Comparison of ENCODE assay signal across 16 mouse cellular contexts in the genomic region with DNA sequence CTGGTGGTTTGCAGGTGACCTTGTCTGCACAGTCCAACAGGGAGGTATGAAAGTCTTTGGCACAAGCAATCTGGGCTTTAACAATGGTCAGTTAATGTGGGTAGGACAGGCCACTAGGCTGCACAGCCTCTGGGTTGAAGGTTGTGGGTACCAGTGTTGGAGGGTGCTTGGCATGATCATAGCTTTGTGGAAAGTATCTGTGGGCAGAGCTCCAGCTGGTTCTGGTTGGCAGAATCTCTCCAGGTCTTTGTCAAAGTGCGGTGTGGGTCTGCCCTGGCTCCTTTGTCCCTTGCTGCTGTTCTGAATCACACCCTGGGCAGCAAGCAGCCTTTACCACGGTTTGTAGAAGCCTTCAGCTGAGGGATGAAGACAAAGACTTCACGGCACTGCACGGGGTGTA. TPM values are rescaled to one million over a fixed set of nuclear protein-coding genes. Genes with fewer than 3 reads are reported as not detected.
DNase-seq lines count a peak whose midpoint lies in the region; ATAC-seq and TF ChIP-seq lines count a peak whose summit lies in the region.
"Had no signal": no experiment of that assay in that cellular context is flagged by ENCODE, and none has a peak within 500 bp of the region (broad histone marks: within the 10 kb centered on the region; RNA-seq: fewer than 3 reads in every experiment).

No protein-coding gene starts in this region.

- no peak for TF ChIP-seq EP300 in stomach, postnatal 0 days (optimal IDR thresholded peaks at IDR 0.05)

- H3K4me1 ChIP-seq in stomach, embryonic 14.5 days (ENCODE audit: control insufficient read depth, insufficient read depth, low read length): peaks cover 10% of the 10 kb centered on the region; the same call in 1 of the 2 replicates
- H3K4me1 ChIP-seq in stomach, postnatal 0 days (replicated peaks; ENCODE audit: control insufficient read depth, insufficient read depth): no peaks in the 10 kb centered on the region
- H3K4me1 ChIP-seq in limb, embryonic 10.5 days: peaks cover 19% of the 10 kb centered on the region
- H3K4me1 ChIP-seq: hindbrain, embryonic 15.5 days had no signal

- no peak overlapping the region for H3K4me2 ChIP-seq in stomach, embryonic 14.5 days (replicated peaks; ENCODE audit: low read depth, low read length)
- H3K4me2 ChIP-seq in stomach, postnatal 0 days (replicated peaks; ENCODE audit: low read depth): no peak overlapping the region
- H3K4me2 ChIP-seq: heart, embryonic 11.5 days; heart, embryonic 15.5 days; hindbrain, embryonic 15.5 days had no signal

- H3K9me3 ChIP-seq in stomach, embryonic 14.5 days (ENCODE audit: control insufficient read depth, low read depth, low read length): no peaks in the 10 kb centered on the region
- H3K9me3 ChIP-seq in stomach, postnatal 0 days (ENCODE audit: control insufficient read depth, low read length): no peaks in the 10 kb centered on the region
- no peaks in the 10 kb centered on the region for H3K9me3 ChIP-seq in limb, embryonic 10.5 days (replicated peaks)
- H3K9me3 ChIP-seq: heart, embryonic 15.5 days; hindbrain, embryonic 15.5 days had no signal

- WGBS in stomach, embryonic 14.5 days: 84% methylated on average over 4 of the region's 4 CpGs
- WGBS in stomach, postnatal 0 days: 73% methylated on average over 4 of the region's 4 CpGs
- 88% methylated on average over 4 of the region's 4 CpGs for WGBS in limb, embryonic 10.5 days

- no peak for DNase-seq in gastrocnemius, adult 2 months
- no peak for DNase-seq in gastrocnemius, adult 8-10 months (ENCODE audit: low spot score in 2 of 2)
- no peak for DNase-seq in stomach, postnatal 0 days (ENCODE audit: low spot score)
- DNase-seq in limb, embryonic 10.5 days (ENCODE audit: low spot score): no peak
- DNase-seq: adrenal gland, adult 8-10 months; adrenal gland, postnatal 36 days; cerebellum, adult 2 months; cerebellum, postnatal 10 days; forebrain, postnatal 0 days; gastrocnemius, postnatal 36 days had no signal

- no peaks in the 10 kb centered on the region for H3K36me3 ChIP-seq in stomach, embryonic 14.5 days (ENCODE audit: control insufficient read depth, insufficient read depth, low read length)
- no peaks in the 10 kb centered on the region for H3K36me3 ChIP-seq in stomach, postnatal 0 days (ENCODE audit: control insufficient read depth, insufficient read depth, low read length)
- H3K36me3 ChIP-seq in limb, embryonic 10.5 days: no peaks in the 10 kb centered on the region
- H3K36me3 ChIP-seq: heart, embryonic 15.5 days; hindbrain, embryonic 15.5 days had no signal

- no peak for TF ChIP-seq CTCF in gastrocnemius, adult 2 months (IDR thresholded peaks at IDR 0.05)
- TF ChIP-seq CTCF in stomach, postnatal 0 days (IDR thresholded peaks at IDR 0.05; ENCODE audit: low read depth): no peak

- intact Hi-C loops in gastrocnemius, adult 2 months (cut with DNase I): no loop called here

- H3K27me3 ChIP-seq in stomach, embryonic 14.5 days (ENCODE audit: control insufficient read depth, insufficient read depth, low read length): no peaks in the 10 kb centered on the region
- no peaks in the 10 kb centered on the region for H3K27me3 ChIP-seq in stomach, postnatal 0 days (ENCODE audit: control insufficient read depth, insufficient read depth, low read length)
- H3K27me3 ChIP-seq in limb, embryonic 10.5 days (ENCODE audit: low read depth, poor library complexity, severe bottlenecking): no peaks in the 10 kb centered on the region
- H3K27me3 ChIP-seq: heart, embryonic 15.5 days; hindbrain, embryonic 15.5 days had no signal

- H3K9ac ChIP-seq in stomach, embryonic 14.5 days (replicated peaks; ENCODE audit: low read depth, low read length): no peak overlapping the region
- no peak overlapping the region for H3K9ac ChIP-seq in stomach, postnatal 0 days (ENCODE audit: low read length)
- H3K9ac ChIP-seq: forebrain, postnatal 0 days; heart, embryonic 15.5 days; hindbrain, embryonic 15.5 days had no signal

- H3K27ac ChIP-seq in gastrocnemius, adult 2 months: peak overlapping the region; percentile 78
- peak overlapping the region; percentile 35; the same call in 1 of the 2 replicates for H3K27ac ChIP-seq in stomach, embryonic 14.5 days (ENCODE audit: low read length)
- H3K27ac ChIP-seq in stomach, postnatal 0 days (replicated peaks): no peak overlapping the region
- peak overlapping the region; percentile 32 for H3K27ac ChIP-seq in limb, embryonic 10.5 days
- H3K27ac ChIP-seq: hindbrain, embryonic 15.5 days had no signal

- ATAC-seq in stomach, embryonic 14.5 days (ENCODE audit: insufficient number of reproducible peaks, insufficient read depth, low FRiP score, low read depth): no peak
- ATAC-seq in stomach, postnatal 0 days (ENCODE audit: low FRiP score, low TSS enrichment): no peak
- ATAC-seq in monocyte, adult 5-6 weeks (replicated peaks; ENCODE audit: insufficient number of reproducible peaks, low FRiP score, low TSS enrichment, poor library complexity, severe bottlenecking): no peak
- ATAC-seq: forebrain, postnatal 0 days; intestine, embryonic 16.5 days had no signal

- no peak overlapping the region for H3K4me3 ChIP-seq in gastrocnemius, adult 2 months
- no peak overlapping the region for H3K4me3 ChIP-seq in stomach, embryonic 14.5 days (ENCODE audit: low read depth, low read length)
- no peak overlapping the region for H3K4me3 ChIP-seq in stomach, postnatal 0 days (ENCODE audit: low read depth, low read length)
- no peak overlapping the region for H3K4me3 ChIP-seq in limb, embryonic 10.5 days
- H3K4me3 ChIP-seq: heart, embryonic 15.5 days; hindbrain, embryonic 15.5 days had no signal

RNA-seq across cellular contexts. Expression of a gene that starts 24.0 kb away (rescaled TPM):
- total RNA-seq in gastrocnemius, adult 2 months (2021): 10 to 100 TPM; 30.1 to 67.9 TPM
- 10 to 100 TPM; 16.2 to 39.9 (median 26.6) TPM for total RNA-seq in gastrocnemius, adult 8-10 months (2022)
- polyA plus RNA-seq in stomach, embryonic 14.5 days (2014; fragmentation: Nextera tagmentation; extraction: Ambion mirVana): 2,356 and 2,370 TPM in 2 replicates
- polyA plus RNA-seq in stomach, postnatal 0 days (2015; fragmentation: Nextera tagmentation; extraction: Ambion mirVana): 1,323 and 1,685 TPM in 2 replicates
- 2,907 and 3,028 TPM in 2 replicates for polyA plus RNA-seq in limb, embryonic 10.5 days (2016; fragmentation: Nextera tagmentation; extraction: Ambion mirVana)
- 1,040 to 2,074 TPM (median 1,179 TPM) in 3 replicates for total RNA-seq in monocyte, adult 5-6 weeks (2017)

Comparison
In these comparisons a context has a peak if more than half of its experiments do, and no peak if none do; other contexts are left out.
1. RNA of a gene that starts 24.0 kb away (total RNA-seq): 1,040 to 2,074 TPM in monocyte, adult 5-6 weeks; 30.1 to 67.9 TPM in gastrocnemius, adult 2 months and 16.2 to 39.9 TPM in gastrocnemius, adult 8-10 months; every median in the first group is over 10 times any median in the second.